Mouse (Mus musculus) neural tube, embryonic 12.5 days (tissue): ENCODE measurements around the gene Gys1. TPM values are rescaled to one million over a fixed set of nuclear protein-coding genes. Genes with fewer than 3 reads are reported as not detected.
"Not testable (repeated sequence)": the region's sequence is repeated elsewhere in the genome, so short reads cannot be mapped to it uniquely, and the experiment has no call there.

Experiments used
- ATAC-seq: fragments of 200-750 bp; cut with Nextera tagmentation; 2 replicates; pipeline ENCODE4 v1.8.0; 2017; ENCODE audit warnings: low read depth, mild to moderate bottlenecking, moderate TSS enrichment, moderate library complexity; ENCODE audit not compliant: low FRiP score
- H3K27ac ChIP-seq: fragments of 300-500 bp; sonication (generic); 2 replicates; pipeline ENCODE4 v1.5.1; 2016
- H3K27me3 ChIP-seq: fragments of 300-500 bp; sonication (generic); replicated peaks from 2 replicates; pipeline ENCODE4 v1.6.1; 2016; ENCODE audit warnings: mild to moderate bottlenecking
- H3K36me3 ChIP-seq: fragments of 300-500 bp; sonication (generic); 2 replicates; pipeline ENCODE4 v1.6.1; 2016; ENCODE audit warnings: mild to moderate bottlenecking
- H3K4me1 ChIP-seq: fragments of 300-500 bp; sonication (generic); 2 replicates; pipeline ENCODE4 v1.6.1; 2016
- H3K4me2 ChIP-seq: fragments of 300-500 bp; sonication (generic); replicated peaks from 2 replicates; pipeline ENCODE4 v1.6.1; 2016; ENCODE audit warnings: mild to moderate bottlenecking
- H3K4me3 ChIP-seq: fragments of 300-500 bp; sonication (generic); 2 replicates; pipeline ENCODE4 v1.5.1; 2016
- H3K9ac ChIP-seq: fragments of 300-500 bp; sonication (generic); 2 replicates; pipeline ENCODE4 v1.6.1; 2016; ENCODE audit warnings: mild to moderate bottlenecking
- H3K9me3 ChIP-seq: fragments of 300-500 bp; sonication (generic); 2 replicates; pipeline ENCODE4 v1.6.1; 2016; ENCODE audit warnings: mild to moderate bottlenecking
- WGBS: fragments of 180-500 bp; shearing (Covaris S2); methylation state at CpG from one replicate; pipeline ENCODE4 v1.1.7; 2016; 5-methylcytosine and 5-hydroxymethylcytosine counted together
- polyA plus RNA-seq: library from polyadenylated mRNA; unstranded; fragments of >200 nt; fragmentation: Nextera tagmentation; extraction: Ambion mirVana; gene quantifications from 2 replicates; pipeline ENCODE4 v1.2.1, GENCODE M21; 2016

Gene Gys1
- polyA plus RNA-seq, 1 experiment from 2014 or later, result 32.7 TPM

GRCm38 (mm10) chr7:45451344-45451982 lies 16.8 kb downstream of the Gys1 start:
- Histone ChIP-seq H3K9me3 (no peaks in the 10 kb centered on the region), H3K36me3 (peaks cover 50% of the 10 kb centered on the region), H3K4me1 (no peaks in the 10 kb centered on the region), H3K4me2 (peak overlapping the region; percentile 10; the same call in 1 of the 2 replicates), H3K4me3 (no peak overlapping the region), H3K9ac (no peak overlapping the region), H3K27me3 (no peaks in the 10 kb centered on the region), H3K27ac (no peak overlapping the region)
- 52% methylated on average over 23 of the region's 23 CpGs for WGBS
- peak; percentile 70 for ATAC-seq

- no peak for ATAC-seq
- Histone ChIP-seq H3K27ac (no peak overlapping the region), H3K4me2 (no peak overlapping the region), H3K9me3 (no peaks in the 10 kb centered on the region), H3K9ac (no peak overlapping the region), H3K4me3 (no peak overlapping the region), H3K27me3 (no peaks in the 10 kb centered on the region), H3K4me1 (peaks cover 17% of the 10 kb centered on the region), H3K36me3 (peaks cover 47% of the 10 kb centered on the region)
- WGBS, result 91% methylated on average over 15 of the region's 15 CpGs
Measured at GRCm38 (mm10) chr7:45454971-45455370, 20.3 kb downstream of the Gys1 start.

GRCm38 (mm10) chr7:45455932-45456696 lies 21.5 kb downstream of the Gys1 start:
- H3K9ac ChIP-seq, result no peak overlapping the region
- no peak overlapping the region for H3K4me3 ChIP-seq
- no peak overlapping the region for H3K4me2 ChIP-seq
- 83% methylated on average over 13 of the region's 13 CpGs for WGBS
- ATAC-seq, result no peak
- H3K36me3 ChIP-seq, result peaks cover 44% of the 10 kb centered on the region
- no peaks in the 10 kb centered on the region for H3K27me3 ChIP-seq
- no peak overlapping the region for H3K27ac ChIP-seq
- H3K4me1 ChIP-seq, result peaks cover 27% of the 10 kb centered on the region
- H3K9me3 ChIP-seq, result no peaks in the 10 kb centered on the region

GRCm38 (mm10) chr7:45456721-45457203 lies 22.1 kb downstream of the Gys1 start:
- ATAC-seq, result no peak
- WGBS, result 61% methylated on average over 9 of the region's 9 CpGs
- no peaks in the 10 kb centered on the region for H3K27me3 ChIP-seq
- peaks cover 44% of the 10 kb centered on the region for H3K36me3 ChIP-seq
- H3K4me3 ChIP-seq, result no peak overlapping the region
- no peaks in the 10 kb centered on the region for H3K9me3 ChIP-seq
- peaks cover 30% of the 10 kb centered on the region for H3K4me1 ChIP-seq
- no peak overlapping the region for H3K9ac ChIP-seq
- no peak overlapping the region for H3K27ac ChIP-seq
- H3K4me2 ChIP-seq, result peak overlapping the region; percentile 75

- no peak for ATAC-seq
- Histone ChIP-seq H3K4me1 (peaks cover 34% of the 10 kb centered on the region), H3K4me2 (peak overlapping the region; percentile 75), H3K36me3 (peaks cover 43% of the 10 kb centered on the region), H3K9me3 (no peaks in the 10 kb centered on the region), H3K4me3 (peak overlapping the region; percentile 72), H3K27ac (no peak overlapping the region), H3K27me3 (no peaks in the 10 kb centered on the region), H3K9ac (peak overlapping the region; percentile 83; the same call in 1 of the 2 replicates)
- WGBS, result 74% methylated on average over 10 of the region's 10 CpGs
Measured at GRCm38 (mm10) chr7:45457204-45458060, 22.8 kb downstream of the Gys1 start.

- no peaks in the 10 kb centered on the region for H3K9me3 ChIP-seq
- peak; percentile 82 for ATAC-seq
- peak overlapping the region; percentile 83 for H3K9ac ChIP-seq
- H3K36me3 ChIP-seq, result peaks cover 49% of the 10 kb centered on the region
- H3K4me3 ChIP-seq, result peak overlapping the region; percentile 72
- peaks cover 35% of the 10 kb centered on the region for H3K4me1 ChIP-seq
- H3K27me3 ChIP-seq, result no peaks in the 10 kb centered on the region
- under 1% methylated on average over 43 of the region's 43 CpGs for WGBS
- peak overlapping the region; percentile 75 for H3K4me2 ChIP-seq
- peak overlapping the region; percentile 81 for H3K27ac ChIP-seq
Measured at GRCm38 (mm10) chr7:45458748-45459563, 24.3 kb downstream of the Gys1 start.

- H3K4me1 ChIP-seq, result peaks cover 35% of the 10 kb centered on the region
- H3K4me2 ChIP-seq, result peak within 1 kb of the TSS; percentile 75
- H3K27ac ChIP-seq, result peak within 1 kb of the TSS; percentile 81
- H3K9me3 ChIP-seq, H3K27me3 ChIP-seq: not testable (repeated sequence)
- ATAC-seq, result peak; percentile 96
- peaks cover 48% of the 10 kb centered on the region for H3K36me3 ChIP-seq
- WGBS, result under 1% methylated on average over 37 of the region's 37 CpGs
- peak within 1 kb of the TSS; percentile 72 for H3K4me3 ChIP-seq
- H3K9ac ChIP-seq, result peak within 1 kb of the TSS; percentile 83
Measured at GRCm38 (mm10) chr7:45459564-45460140, 25.0 kb downstream of the Gys1 start, which contains the start of gene Ftl1. Gene Ftl1 (minus strand): TSS chr7:45459884.

- Histone ChIP-seq H3K4me3 (peak overlapping the region; percentile 72; the same call in 1 of the 2 replicates), H3K27ac (peak overlapping the region; percentile 58; the same call in 1 of the 2 replicates), H3K9me3 (no peaks in the 10 kb centered on the region), H3K4me2 (peak overlapping the region; percentile 59), H3K4me1 (peaks cover 38% of the 10 kb centered on the region), H3K27me3 (no peaks in the 10 kb centered on the region), H3K9ac (0 out of 2 replicates have a peak overlapping the region, but pooled peaks have one; percentile 26), H3K36me3 (peaks cover 48% of the 10 kb centered on the region)
- WGBS, result 82% methylated on average over 7 of the region's 7 CpGs
- ATAC-seq, result peak; percentile 7; the same call in 1 of the 2 replicates
Measured at GRCm38 (mm10) chr7:45460377-45460776, 25.7 kb downstream of the Gys1 start.

- H3K36me3 ChIP-seq, result peaks cover 49% of the 10 kb centered on the region
- peak overlapping the region; percentile 59 for H3K4me2 ChIP-seq
- H3K9ac ChIP-seq, result peak overlapping the region; percentile 26; the same call in 1 of the 2 replicates
- no peak for ATAC-seq
- no peaks in the 10 kb centered on the region for H3K9me3 ChIP-seq
- no peak overlapping the region for H3K4me3 ChIP-seq
- H3K27me3 ChIP-seq, result no peaks in the 10 kb centered on the region
- H3K27ac ChIP-seq, result peak overlapping the region; percentile 58
- 32% methylated on average over 13 of the region's 13 CpGs for WGBS
- H3K4me1 ChIP-seq, result peaks cover 43% of the 10 kb centered on the region
Measured at GRCm38 (mm10) chr7:45460860-45461314, 26.2 kb downstream of the Gys1 start.

GRCm38 (mm10) chr7:45461326-45461725 lies 26.7 kb downstream of the Gys1 start:
- Histone ChIP-seq H3K9me3 (no peaks in the 10 kb centered on the region), H3K9ac (no peak overlapping the region), H3K4me3 (no peak overlapping the region), H3K4me2 (peak overlapping the region; percentile 59), H3K27me3 (no peaks in the 10 kb centered on the region), H3K27ac (peak overlapping the region; percentile 58; the same call in 1 of the 2 replicates), H3K36me3 (peaks cover 49% of the 10 kb centered on the region), H3K4me1 (peaks cover 47% of the 10 kb centered on the region)
- ATAC-seq, result no peak
- WGBS, result 40% methylated on average over 4 of the region's 5 CpGs

GRCm38 (mm10) chr7:45461781-45462180 lies 27.1 kb downstream of the Gys1 start:
- WGBS, result 78% methylated on average over 4 of the region's 4 CpGs
- no peaks in the 10 kb centered on the region for H3K27me3 ChIP-seq
- H3K4me2 ChIP-seq, result no peak overlapping the region
- peaks cover 46% of the 10 kb centered on the region for H3K4me1 ChIP-seq
- no peak overlapping the region for H3K27ac ChIP-seq
- no peak overlapping the region for H3K9ac ChIP-seq
- ATAC-seq, result no peak
- peaks cover 49% of the 10 kb centered on the region for H3K36me3 ChIP-seq
- H3K4me3 ChIP-seq, result no peak overlapping the region
- H3K9me3 ChIP-seq, result no peaks in the 10 kb centered on the region
